Mouse (Mus musculus) limb, embryonic 15.5 days (tissue): ENCODE measurements around the gene Znrf4. TPM values are rescaled to one million over a fixed set of nuclear protein-coding genes. Genes with fewer than 3 reads are reported as not detected.
"Not testable (repeated sequence)": the region's sequence is repeated elsewhere in the genome, so short reads cannot be mapped to it uniquely, and the experiment has no call there.

Experiments used
- ATAC-seq: fragments of 200-750 bp; cut with Nextera tagmentation; 2 replicates; pipeline ENCODE4 v1.8.0; 2017; ENCODE audit warnings: low read depth, moderate TSS enrichment; ENCODE audit not compliant: insufficient number of reproducible peaks, low FRiP score, low TSS enrichment
- H3K27ac ChIP-seq: fragments of 300-500 bp; sonication (generic); 2 replicates; pipeline ENCODE4 v1.5.1; 2015; ENCODE audit warnings: moderate library complexity, mild to moderate bottlenecking, inconsistent platforms
- H3K27me3 ChIP-seq: fragments of 300-500 bp; sonication (generic); 2 replicates; pipeline ENCODE4 v1.6.1; 2015; ENCODE audit warnings: inconsistent platforms
- H3K36me3 ChIP-seq: fragments of 300-500 bp; sonication (generic); 2 replicates; pipeline ENCODE4 v1.6.1; 2015; ENCODE audit warnings: inconsistent platforms
- H3K4me1 ChIP-seq: fragments of 300-500 bp; sonication (generic); 2 replicates; pipeline ENCODE4 v1.6.1; 2015; ENCODE audit warnings: inconsistent platforms
- H3K4me2 ChIP-seq: fragments of 300-500 bp; sonication (generic); 2 replicates; pipeline ENCODE4 v1.6.1; 2015; ENCODE audit warnings: mild to moderate bottlenecking, inconsistent platforms
- H3K4me3 ChIP-seq: fragments of 300-500 bp; sonication (generic); 2 replicates; pipeline ENCODE4 v1.5.1; 2015; ENCODE audit warnings: mild to moderate bottlenecking, inconsistent platforms
- H3K9ac ChIP-seq: fragments of 300-500 bp; sonication (generic); 2 replicates; pipeline ENCODE4 v1.6.1; 2015; ENCODE audit warnings: inconsistent platforms
- H3K9me3 ChIP-seq: fragments of 300-500 bp; sonication (generic); 2 replicates; pipeline ENCODE4 v1.6.1; 2016; ENCODE audit warnings: inconsistent platforms
- WGBS: fragments of 180-500 bp; shearing (Covaris S2); methylation state at CpG from one replicate; pipeline ENCODE4 v1.1.7; 2015; 5-methylcytosine and 5-hydroxymethylcytosine counted together
- polyA plus RNA-seq: library from polyadenylated mRNA; unstranded; fragments of >200 nt; fragmentation: Nextera tagmentation; extraction: Ambion mirVana; gene quantifications from 2 replicates; pipeline ENCODE4 v1.2.1, GENCODE M21; 2015

Znrf4 gene
- polyA plus RNA-seq, 1 experiment from 2014 or later, result not detected

GRCm38 (mm10) chr17:56505401-56505800, 6.8 kb downstream of the Znrf4 start:
- no peak overlapping the region for H3K4me3 ChIP-seq
- no peaks in the 10 kb centered on the region for H3K36me3 ChIP-seq
- no peak overlapping the region for H3K27ac ChIP-seq
- H3K9me3 ChIP-seq, result no peaks in the 10 kb centered on the region
- peaks cover 25% of the 10 kb centered on the region for H3K4me1 ChIP-seq
- 66% methylated on average over 10 of the region's 10 CpGs for WGBS
- ATAC-seq, result no peak
- no peak overlapping the region for H3K9ac ChIP-seq
- H3K4me2 ChIP-seq, result no peak overlapping the region
- H3K27me3 ChIP-seq, result peaks cover 21% of the 10 kb centered on the region

- no peaks in the 10 kb centered on the region for H3K27me3 ChIP-seq
- no peaks in the 10 kb centered on the region for H3K36me3 ChIP-seq
- no peak overlapping the region for H3K4me3 ChIP-seq
- ATAC-seq, result no peak
- 32% methylated on average over 9 of the region's 9 CpGs for WGBS
- peaks cover 13% of the 10 kb centered on the region for H3K4me1 ChIP-seq
- H3K27ac ChIP-seq, result no peak overlapping the region
- H3K4me2 ChIP-seq, result no peak overlapping the region
- no peaks in the 10 kb centered on the region for H3K9me3 ChIP-seq
- no peak overlapping the region for H3K9ac ChIP-seq
These were observed 9.7 kb downstream of the Znrf4 start for GRCm38 (mm10) chr17:56502526-56502925.

GRCm38 (mm10) chr17:56501635-56502400, 10.4 kb downstream of the Znrf4 start:
- not testable (repeated sequence) for H3K27ac ChIP-seq, H3K9me3 ChIP-seq, H3K9ac ChIP-seq, H3K4me3 ChIP-seq, H3K27me3 ChIP-seq, H3K36me3 ChIP-seq, ATAC-seq, H3K4me2 ChIP-seq, H3K4me1 ChIP-seq
- WGBS, result 45% methylated on average over 2 of the region's 2 CpGs

GRCm38 (mm10) chr17:56499229-56499628, 13.0 kb downstream of the Znrf4 start:
- no peak overlapping the region for H3K4me3 ChIP-seq
- no peak overlapping the region for H3K9ac ChIP-seq
- H3K27ac ChIP-seq, result no peak overlapping the region
- H3K36me3 ChIP-seq, result no peaks in the 10 kb centered on the region
- WGBS, result 76% methylated on average over 5 of the region's 5 CpGs
- H3K4me1 ChIP-seq, result 0 out of 2 replicates have a peak, but pooled peaks cover 3% of the 10 kb centered on the region
- peaks cover 9% of the 10 kb centered on the region; the same call in 1 of the 2 replicates for H3K9me3 ChIP-seq
- ATAC-seq, result no peak
- no peaks in the 10 kb centered on the region for H3K27me3 ChIP-seq
- H3K4me2 ChIP-seq, result no peak overlapping the region

- H3K36me3 ChIP-seq, result no peaks in the 10 kb centered on the region
- no peaks in the 10 kb centered on the region for H3K27me3 ChIP-seq
- WGBS, result 68% methylated on average over 2 of the region's 2 CpGs
- H3K4me3 ChIP-seq, result no peak overlapping the region
- H3K4me2 ChIP-seq, result no peak overlapping the region
- H3K27ac ChIP-seq, result no peak overlapping the region
- ATAC-seq, result no peak
- H3K9ac ChIP-seq, result no peak overlapping the region
- H3K9me3 ChIP-seq, result peaks cover 26% of the 10 kb centered on the region
- no peaks in the 10 kb centered on the region for H3K4me1 ChIP-seq
These were observed 17.8 kb downstream of the Znrf4 start for GRCm38 (mm10) chr17:56494480-56494879.

GRCm38 (mm10) chr17:56493841-56494240, 18.4 kb downstream of the Znrf4 start:
- no peak for ATAC-seq
- Histone ChIP-seq H3K36me3 (no peaks in the 10 kb centered on the region), H3K27ac (no peak overlapping the region), H3K27me3 (no peaks in the 10 kb centered on the region), H3K4me2 (no peak overlapping the region), H3K4me1 (no peaks in the 10 kb centered on the region), H3K9ac (no peak overlapping the region), H3K4me3 (no peak overlapping the region), H3K9me3 (peaks cover 26% of the 10 kb centered on the region)
- WGBS, result 100% methylated on average over 2 of the region's 2 CpGs

GRCm38 (mm10) chr17:56490438-56491152, 21.6 kb downstream of the Znrf4 start:
- no peak overlapping the region for H3K4me2 ChIP-seq
- H3K36me3 ChIP-seq, result no peaks in the 10 kb centered on the region
- H3K9me3 ChIP-seq, result peaks cover 26% of the 10 kb centered on the region
- H3K9ac ChIP-seq, result no peak overlapping the region
- ATAC-seq, result no peak
- H3K27me3 ChIP-seq, result no peaks in the 10 kb centered on the region
- peaks cover 15% of the 10 kb centered on the region; the same call in 1 of the 2 replicates for H3K4me1 ChIP-seq
- H3K4me3 ChIP-seq, result no peak overlapping the region
- no peak overlapping the region for H3K27ac ChIP-seq
- 86% methylated on average over 7 of the region's 7 CpGs for WGBS

GRCm38 (mm10) chr17:56488028-56488427, 24.2 kb downstream of the Znrf4 start:
- H3K27me3 ChIP-seq, result no peaks in the 10 kb centered on the region
- 14% methylated on average over 12 of the region's 12 CpGs for WGBS
- no peak overlapping the region for H3K4me3 ChIP-seq
- no peak overlapping the region for H3K9ac ChIP-seq
- H3K27ac ChIP-seq, result no peak overlapping the region
- no peak for ATAC-seq
- H3K36me3 ChIP-seq, result no peaks in the 10 kb centered on the region
- 0 out of 2 replicates have a peak overlapping the region, but pooled peaks have one; percentile 22 for H3K4me2 ChIP-seq
- H3K9me3 ChIP-seq, result peaks cover 7% of the 10 kb centered on the region; the same call in 1 of the 2 replicates
- H3K4me1 ChIP-seq, result peaks cover 15% of the 10 kb centered on the region; the same call in 1 of the 2 replicates

GRCm38 (mm10) chr17:56487441-56487888, 24.8 kb downstream of the Znrf4 start:
- 6% methylated on average over 11 of the region's 16 CpGs for WGBS
- peak overlapping the region; percentile 69 for H3K27ac ChIP-seq

GRCm38 (mm10) chr17:56485926-56486325, 26.3 kb downstream of the Znrf4 start:
- Histone ChIP-seq H3K9ac (no peak overlapping the region), H3K36me3 (no peaks in the 10 kb centered on the region), H3K9me3 (no peaks in the 10 kb centered on the region), H3K4me1 (peaks cover 15% of the 10 kb centered on the region; the same call in 1 of the 2 replicates), H3K4me3 (no peak overlapping the region), H3K27ac (no peak overlapping the region), H3K4me2 (no peak overlapping the region), H3K27me3 (no peaks in the 10 kb centered on the region)
- no peak for ATAC-seq
- WGBS, result 90% methylated on average over 9 of the region's 9 CpGs

More at GRCm38 (mm10) chr17:56487441-56487888, 24.8 kb downstream of the Znrf4 start:
- H3K27me3 ChIP-seq, result no peaks in the 10 kb centered on the region
- peaks cover 4% of the 10 kb centered on the region; the same call in 1 of the 2 replicates for H3K9me3 ChIP-seq
- no peak overlapping the region for H3K9ac ChIP-seq
- ATAC-seq, result peak; percentile 57
- H3K4me1 ChIP-seq, result peaks cover 15% of the 10 kb centered on the region; the same call in 1 of the 2 replicates
- H3K4me2 ChIP-seq, result 0 out of 2 replicates have a peak overlapping the region, but pooled peaks have one; percentile 22
- no peak overlapping the region for H3K4me3 ChIP-seq
- H3K36me3 ChIP-seq, result no peaks in the 10 kb centered on the region

GRCm38 (mm10) chr17:56485118-56485517, 27.1 kb downstream of the Znrf4 start:
- no peak for ATAC-seq
- Histone ChIP-seq H3K4me3 (no peak overlapping the region), H3K36me3 (no peaks in the 10 kb centered on the region), H3K9ac (no peak overlapping the region), H3K9me3 (no peaks in the 10 kb centered on the region), H3K27ac (no peak overlapping the region), H3K27me3 (no peaks in the 10 kb centered on the region), H3K4me2 (no peak overlapping the region), H3K4me1 (peaks cover 15% of the 10 kb centered on the region; the same call in 1 of the 2 replicates)
- WGBS, result 72% methylated on average over 9 of the region's 9 CpGs

GRCm38 (mm10) chr17:56482671-56483070, 29.6 kb downstream of the Znrf4 start:
- H3K36me3 ChIP-seq, result no peaks in the 10 kb centered on the region
- H3K27ac ChIP-seq, result no peak overlapping the region
- no peaks in the 10 kb centered on the region for H3K27me3 ChIP-seq
- WGBS, result 75% methylated on average over 1 of the region's 1 CpGs
- H3K4me1 ChIP-seq, result peaks cover 22% of the 10 kb centered on the region
- no peak overlapping the region for H3K4me3 ChIP-seq
- H3K9me3 ChIP-seq, result no peaks in the 10 kb centered on the region
- H3K9ac ChIP-seq, result no peak overlapping the region
- ATAC-seq, result no peak
- no peak overlapping the region for H3K4me2 ChIP-seq
